Mouse (Mus musculus) fat pad, adult 2 months (tissue): Measurements from ENCODE around the gene Cops3.
"Not testable (repeated sequence)": the region's sequence is repeated elsewhere in the genome, so short reads cannot be mapped to it uniquely, and the experiment has no call there.

Experiments used
- DNase-seq: peaks from one replicate; pipeline ENCODE4 v3.0.0-alpha.2; 2011; ENCODE audit warnings: low read depth, low spot score; ENCODE audit errors: extremely low read depth

Gene Cops3

DNA sequence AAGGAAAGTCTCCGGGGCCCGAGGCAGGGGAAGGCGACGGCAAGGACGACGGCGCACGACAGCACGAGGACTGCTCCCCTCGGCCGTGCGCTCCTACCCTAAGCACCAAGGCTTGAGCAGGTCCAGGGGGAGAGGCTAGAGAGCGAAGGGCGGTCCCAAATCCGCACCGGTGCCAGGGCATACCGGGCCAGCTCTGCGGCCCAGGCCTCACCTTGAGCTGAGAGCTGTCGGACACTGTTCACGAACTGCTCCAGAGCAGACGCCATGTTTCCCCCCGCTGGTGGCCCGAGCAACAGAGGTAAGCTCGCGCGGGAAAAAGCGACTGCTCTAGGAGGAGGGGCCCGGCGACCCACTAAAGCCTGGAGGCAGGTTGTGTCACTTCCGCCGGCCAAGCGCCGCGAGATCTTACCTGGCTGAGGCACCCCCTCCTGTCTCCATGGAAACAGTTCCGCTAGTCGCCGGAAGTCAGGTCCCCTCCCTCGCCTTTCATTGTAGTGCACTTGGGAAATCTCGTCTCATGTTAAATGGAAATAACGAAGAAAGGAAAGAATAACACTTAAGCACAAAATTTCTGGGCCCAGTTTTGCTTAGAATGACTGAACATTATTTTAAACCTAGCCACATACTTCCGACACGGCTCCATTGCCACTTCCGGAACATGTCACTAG is at the start of gene Cops3:
Gene Cops3 (minus strand): TSS at position 380 of the 668 bp plus-strand sequence.
- DNase-seq: peak; percentile 61

DNA sequence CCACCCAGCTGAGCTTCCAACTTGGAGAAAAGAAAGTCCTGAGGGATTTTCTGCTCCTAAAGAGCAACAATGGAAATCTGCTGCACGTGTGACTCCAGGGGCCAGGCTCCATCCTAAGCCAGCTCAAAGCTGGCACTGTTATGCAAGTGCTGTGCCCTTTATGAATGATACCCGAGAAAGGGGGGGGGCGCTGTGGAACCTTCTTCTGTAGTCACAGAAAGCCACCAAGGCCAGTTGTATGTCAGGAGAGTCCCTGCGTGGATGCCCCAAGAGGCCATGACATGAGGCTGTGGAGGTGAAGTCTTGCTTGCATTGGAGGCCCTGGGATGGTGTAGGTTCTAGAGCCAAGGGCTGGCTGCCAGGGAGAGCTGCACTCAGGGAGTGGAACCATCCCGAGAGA is 48.5 kb upstream of the Cops3 start:
- DNase-seq: no peak

DNA sequence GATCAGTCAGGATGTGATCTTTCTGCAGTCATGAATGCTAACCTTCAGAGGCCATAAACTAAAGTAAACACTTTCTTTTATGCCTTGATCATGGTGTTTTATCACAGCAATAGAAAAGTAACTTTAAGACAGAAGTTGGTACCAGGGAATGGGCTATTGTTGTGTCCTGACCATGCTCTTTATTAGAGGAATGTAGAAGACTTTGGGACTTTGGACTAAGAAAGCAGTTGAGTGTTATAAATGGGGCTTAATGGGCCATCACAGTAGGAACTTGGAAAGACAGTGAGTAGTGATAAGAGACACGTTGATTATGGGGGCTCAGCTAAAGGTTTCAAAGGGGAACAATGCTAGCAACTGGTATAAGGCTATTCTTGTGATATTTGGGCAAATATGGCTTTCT is 47.3 kb upstream of the Cops3 start:
- DNase-seq: no peak

DNA sequence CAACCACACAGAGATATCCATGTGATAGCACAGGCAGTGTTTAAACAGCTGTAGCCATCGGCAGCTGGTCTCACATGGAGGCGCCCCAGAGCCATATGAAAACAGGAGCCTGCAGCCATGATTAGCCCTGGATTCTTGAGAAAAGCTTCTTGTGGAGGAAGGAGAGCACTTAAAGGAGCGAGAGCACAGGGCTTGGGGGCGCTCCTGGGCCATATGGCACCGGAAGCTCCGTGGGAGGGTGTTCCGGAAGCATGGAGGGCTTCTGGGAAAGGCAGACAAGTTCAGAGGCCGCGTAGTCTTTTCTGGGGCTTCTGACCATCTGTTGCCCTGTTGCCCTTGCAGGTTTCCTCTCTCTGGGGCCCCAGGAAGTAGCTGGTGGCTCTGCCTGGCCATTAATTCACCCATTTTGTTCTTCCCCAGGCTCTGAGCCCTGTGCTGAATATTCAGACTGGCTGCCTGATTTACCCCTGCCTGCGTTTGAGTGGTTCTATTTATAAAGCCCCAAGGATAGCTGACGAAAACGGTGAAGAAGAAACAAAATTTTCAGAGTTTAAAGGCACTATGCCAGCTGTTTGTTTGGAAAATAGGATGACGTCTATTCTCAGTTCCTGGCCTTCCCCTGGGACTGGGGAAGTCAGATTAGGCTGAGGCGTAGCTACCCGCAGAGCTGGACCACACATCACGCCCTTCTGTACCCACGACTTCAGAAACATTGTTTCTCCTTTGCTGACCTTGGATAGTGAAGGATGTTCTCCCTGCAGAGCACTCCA is 45.8 kb upstream of the Cops3 start:
- no peak for DNase-seq

DNA sequence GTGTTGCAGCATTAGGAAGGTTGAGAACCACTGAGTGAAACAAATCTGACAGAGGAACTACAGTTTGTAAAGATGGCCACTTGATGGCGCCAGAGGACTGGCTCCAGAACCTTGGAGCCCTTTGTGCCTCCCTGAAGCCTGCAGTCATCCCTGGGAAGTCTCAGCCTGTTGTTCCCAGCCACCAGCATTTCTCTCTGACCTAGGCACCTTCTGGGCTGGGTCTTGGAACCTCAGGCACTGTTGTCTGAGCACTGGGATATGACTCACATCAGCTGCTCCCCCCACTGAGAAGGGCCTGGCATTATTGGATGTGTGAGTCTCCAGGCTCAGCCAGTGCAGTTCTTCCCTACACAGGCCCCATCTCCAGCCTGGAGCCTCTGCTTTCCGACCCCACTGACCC is 40.4 kb upstream of the Cops3 start:
- no peak for DNase-seq

DNA sequence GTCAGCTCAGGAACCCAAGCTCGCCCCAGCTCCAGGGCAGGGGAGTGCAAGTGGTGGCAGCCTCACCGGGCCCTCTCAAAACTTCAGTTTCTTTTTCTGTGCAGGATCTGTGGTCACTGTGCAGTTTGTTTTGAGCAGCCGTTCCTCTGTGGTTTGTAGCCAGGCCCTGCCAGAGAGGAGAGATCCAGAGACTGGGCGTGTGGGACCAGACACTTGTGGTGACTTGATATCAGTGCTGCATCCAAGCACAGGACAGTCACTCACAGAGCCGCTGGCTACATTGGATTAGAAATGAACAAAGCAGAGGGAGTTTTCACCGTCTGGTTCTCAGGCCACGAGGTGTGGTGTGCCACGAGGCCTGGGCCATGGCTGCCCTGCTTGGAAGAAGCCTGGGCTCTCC is 32.5 kb upstream of the Cops3 start:
- DNase-seq: no peak

DNA sequence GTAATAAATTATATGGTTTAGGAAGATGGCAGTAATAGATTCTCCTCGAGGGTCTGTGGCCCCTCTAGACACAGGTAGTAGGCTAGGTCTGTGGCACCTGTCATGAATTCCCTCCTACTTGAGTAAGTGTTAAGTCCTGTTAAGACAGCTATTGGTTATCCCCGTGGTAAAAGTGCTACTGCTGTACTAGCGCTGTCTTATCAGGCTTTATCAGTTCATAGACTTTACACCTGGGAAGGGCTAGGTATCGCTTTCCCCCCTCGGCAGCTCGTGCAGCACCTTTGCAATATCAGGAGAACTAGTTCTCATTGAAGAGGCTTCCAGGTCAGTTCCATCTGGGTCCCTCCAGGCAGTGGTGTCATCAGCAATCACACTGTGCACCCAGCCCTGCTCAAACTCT is 24.7 kb upstream of the Cops3 start:
- no peak for DNase-seq

DNA sequence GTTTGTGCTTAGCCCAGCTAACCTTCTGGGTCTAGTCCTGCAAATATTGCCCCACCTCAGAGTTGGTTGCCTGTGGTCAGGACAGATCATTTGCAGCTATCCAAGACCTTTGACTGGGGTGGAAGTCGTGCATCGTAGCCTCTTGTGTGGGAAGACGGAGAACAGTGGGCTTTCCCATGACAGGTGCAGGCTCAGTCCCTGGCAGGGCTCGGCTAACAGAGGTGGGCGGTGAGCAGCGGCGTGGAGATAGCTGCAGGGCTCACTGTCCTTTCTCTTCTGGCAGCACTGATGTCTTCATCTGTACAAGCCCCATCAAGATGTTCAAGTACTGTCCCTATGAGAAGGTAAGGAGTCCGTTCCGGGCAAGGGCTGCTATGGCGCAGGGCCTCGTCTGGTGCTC is 20.8 kb upstream of the Cops3 start:
- DNase-seq: no peak

DNA sequence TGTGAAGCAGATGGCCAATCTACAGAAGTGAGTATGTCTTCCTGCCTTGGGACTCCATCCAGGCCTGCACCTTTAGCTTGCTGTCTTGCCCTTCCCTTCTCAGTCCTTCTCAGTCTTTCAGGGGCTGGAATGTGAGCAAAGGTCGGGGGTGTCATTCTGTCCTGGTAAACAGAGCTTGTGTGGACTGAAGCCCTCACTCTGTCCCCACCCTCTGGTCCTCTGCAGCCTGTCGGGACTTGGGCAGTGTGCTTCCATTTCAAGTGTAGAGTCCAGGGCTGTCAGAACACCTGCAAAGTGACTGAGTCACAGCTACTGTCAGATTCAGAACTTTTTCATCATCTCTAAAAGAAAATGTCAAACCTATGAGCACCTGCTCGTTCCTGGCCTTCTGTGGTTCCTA is 13.2 kb upstream of the Cops3 start:
- no peak for DNase-seq

DNA sequence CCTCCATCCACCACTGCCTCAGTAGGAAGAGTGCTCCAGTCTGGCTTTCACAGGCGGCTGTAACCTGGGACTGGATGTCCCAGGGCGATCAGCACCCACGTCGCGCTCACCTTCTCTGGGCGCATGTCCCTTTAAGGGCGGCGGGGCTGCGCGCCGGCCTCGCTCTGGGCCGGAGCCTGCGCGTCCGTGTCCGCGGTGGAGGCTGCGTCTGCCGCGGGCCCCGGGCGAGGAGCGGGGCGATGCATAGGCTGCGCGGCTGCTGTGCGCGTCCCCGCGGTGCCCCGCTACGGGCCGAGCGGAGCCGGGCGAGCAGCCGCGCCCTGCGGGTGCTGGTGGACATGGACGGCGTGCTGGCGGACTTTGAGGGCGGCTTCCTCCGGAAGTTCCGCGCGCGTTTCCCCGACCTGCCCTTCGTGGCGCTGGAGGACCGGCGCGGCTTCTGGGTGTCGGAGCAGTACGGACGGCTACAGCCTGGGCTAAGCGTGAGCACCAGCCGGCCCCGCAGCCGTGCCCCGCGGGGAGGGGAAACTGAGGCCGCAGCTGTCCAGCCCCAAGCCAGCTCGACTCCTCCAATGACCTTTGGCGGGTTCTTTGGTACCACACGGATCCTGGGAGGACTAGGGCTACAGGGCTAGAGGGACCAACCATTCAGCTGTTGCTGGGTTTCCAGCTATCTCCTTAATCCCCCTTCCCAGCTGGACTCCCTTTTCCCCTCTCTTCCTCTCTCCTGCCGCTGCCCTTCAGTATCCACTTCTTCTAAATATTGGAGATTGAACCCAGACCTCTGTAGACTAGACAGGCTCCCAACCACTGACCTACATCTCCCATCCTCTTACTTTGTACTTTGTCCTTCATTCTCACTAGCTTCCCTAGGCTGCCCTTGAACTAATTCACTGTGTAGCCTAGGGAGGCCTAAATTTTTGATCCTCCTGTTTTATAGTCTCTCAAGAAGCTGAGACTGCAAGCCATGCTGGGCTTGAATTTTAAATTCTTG is 8.6 kb upstream of the Cops3 start:
- no peak for DNase-seq

DNA sequence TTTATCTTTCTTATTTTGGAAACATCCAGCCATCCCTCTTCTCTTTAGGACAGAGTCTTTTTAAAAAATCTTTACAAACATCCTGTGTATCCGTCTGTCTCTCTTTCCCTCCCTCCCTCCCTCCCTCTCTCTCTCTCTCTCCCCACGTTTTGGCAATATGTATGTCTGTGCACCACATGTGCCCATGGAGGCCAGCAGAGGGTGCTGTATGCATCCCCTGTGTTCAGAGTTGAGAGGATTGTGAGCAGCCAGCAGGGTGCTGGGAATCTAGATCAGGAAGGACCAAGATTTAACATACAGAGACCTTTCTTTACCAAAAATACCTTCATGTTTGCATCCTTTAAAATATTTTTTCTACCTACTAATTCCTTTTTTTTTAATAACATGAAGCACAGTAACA is 7.5 kb upstream of the Cops3 start:
- no peak for DNase-seq

DNA sequence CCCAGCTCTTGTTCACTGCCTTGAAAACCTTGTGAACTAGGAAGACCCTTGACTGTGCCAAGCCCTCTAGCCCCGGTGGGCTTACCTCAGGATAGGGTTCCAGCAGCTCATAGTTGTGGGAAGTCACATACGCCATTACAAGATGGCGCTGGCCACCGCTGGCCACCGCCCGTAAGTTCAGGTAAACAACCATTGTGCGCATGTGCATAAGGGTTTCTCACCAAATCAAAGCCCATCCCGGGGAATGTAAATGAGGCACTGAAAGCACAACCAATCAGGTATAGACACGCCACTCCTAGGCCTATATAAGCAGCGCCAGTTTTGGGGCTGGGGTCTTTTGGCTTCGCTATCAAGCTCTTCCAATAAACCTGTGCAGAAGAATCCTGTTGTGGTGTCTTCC is 6.7 kb upstream of the Cops3 start:
- DNase-seq: no peak

DNA sequence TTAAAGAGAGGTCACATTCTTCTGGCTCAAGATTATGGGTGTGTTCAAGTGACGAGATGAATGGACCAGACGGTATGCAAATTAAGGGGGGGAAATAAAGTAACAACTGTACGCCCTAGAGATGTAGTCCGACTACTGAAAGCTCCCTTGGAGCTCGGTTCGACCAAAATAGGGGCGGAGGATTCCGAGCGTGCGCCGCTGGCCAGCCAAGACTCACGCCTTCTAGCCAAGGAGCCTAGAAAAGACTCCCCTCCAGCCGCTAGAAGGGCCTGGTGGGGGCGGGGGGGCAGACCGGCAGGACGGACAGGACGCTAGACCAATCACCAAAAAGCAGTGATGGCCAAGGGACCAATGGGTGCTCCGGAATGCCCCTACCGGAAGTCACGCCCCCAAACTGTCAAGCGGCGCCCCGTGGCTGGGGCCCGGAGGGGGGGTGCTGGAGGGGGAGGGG is 605 bp downstream of the Cops3 start, which contains the start of gene Nt5m:
Gene Nt5m (plus strand): TSS at position 440 of the 451 bp plus-strand sequence.
- DNase-seq: no peak

DNA sequence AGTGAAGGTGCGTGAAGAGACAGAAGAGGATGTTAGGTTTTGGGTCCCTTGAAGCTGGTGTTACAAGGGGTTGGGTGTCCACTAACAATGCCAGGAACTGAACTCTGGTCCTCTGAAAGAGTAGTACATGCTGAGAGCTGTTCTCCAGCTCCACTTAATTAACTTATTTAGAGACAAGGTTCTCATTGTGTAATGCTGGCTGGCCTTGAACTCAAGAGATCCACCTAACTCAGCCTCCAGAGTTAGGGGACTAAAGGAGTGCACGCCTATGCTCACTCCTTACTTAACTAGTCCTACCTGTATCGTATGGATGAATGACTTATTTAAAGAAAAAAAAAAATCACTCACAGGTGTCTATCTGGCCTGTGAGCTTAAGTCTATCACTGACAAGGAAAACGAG is 1.2 kb downstream of the Cops3 start:
- no peak for DNase-seq

DNA sequence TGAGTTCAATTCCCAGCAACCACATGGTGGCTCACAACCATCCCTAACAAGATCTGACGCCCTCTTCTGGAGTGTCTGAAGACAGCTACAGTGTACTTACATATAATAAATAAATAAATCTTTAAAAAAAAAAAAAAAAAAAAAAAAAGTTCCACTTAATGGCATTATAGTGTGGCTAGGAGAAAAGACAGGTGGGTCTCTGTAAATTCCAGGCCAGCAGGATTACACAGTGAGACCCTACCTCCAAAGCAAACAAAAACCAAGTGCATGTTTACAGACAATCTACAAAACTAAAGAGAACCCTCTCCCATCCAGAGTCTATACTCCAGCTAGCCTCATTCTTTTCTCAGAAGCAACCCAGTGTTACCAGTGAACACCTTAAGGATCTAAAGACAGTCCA is 1.8 kb downstream of the Cops3 start:
- not testable (repeated sequence) for DNase-seq

DNA sequence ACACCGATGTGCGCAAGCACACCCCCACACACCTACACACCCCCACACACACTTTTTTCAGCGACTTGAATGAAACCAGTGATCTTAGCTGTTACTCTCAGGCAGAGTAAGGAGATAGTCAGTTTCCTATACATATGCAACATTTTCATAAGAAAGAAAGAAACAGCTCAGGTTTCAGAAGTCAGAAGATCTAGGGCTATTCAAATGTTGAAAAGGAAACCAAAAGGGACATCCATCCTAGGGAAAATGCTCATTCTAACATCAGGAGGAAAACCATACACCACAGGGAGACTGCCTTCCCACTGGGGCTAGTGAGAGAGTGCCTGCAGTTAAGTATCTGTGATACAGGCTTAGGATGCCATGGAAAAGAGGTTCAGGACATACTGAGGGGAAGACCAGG is 18.0 kb downstream of the Cops3 start:
- no peak for DNase-seq

DNA sequence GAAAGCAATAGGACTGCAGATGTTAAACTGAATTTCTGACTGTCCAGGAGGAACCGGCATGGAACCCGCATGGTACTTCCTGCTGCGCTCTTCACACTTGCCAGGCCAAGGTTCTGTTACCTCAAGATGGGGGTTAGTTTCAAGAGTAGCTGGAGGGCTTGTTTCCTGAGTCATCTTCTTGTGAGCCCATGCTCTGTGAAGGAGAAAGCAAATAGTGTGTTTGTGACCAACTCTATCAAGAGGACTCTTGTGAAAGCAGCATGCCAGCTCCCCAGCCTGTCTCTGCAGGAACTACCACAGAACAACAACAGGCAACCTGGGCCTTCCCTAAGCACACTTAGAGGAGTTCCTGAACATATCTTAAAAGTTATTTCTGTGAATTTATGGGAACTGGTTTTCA is 21.7 kb downstream of the Cops3 start:
- DNase-seq: no peak

DNA sequence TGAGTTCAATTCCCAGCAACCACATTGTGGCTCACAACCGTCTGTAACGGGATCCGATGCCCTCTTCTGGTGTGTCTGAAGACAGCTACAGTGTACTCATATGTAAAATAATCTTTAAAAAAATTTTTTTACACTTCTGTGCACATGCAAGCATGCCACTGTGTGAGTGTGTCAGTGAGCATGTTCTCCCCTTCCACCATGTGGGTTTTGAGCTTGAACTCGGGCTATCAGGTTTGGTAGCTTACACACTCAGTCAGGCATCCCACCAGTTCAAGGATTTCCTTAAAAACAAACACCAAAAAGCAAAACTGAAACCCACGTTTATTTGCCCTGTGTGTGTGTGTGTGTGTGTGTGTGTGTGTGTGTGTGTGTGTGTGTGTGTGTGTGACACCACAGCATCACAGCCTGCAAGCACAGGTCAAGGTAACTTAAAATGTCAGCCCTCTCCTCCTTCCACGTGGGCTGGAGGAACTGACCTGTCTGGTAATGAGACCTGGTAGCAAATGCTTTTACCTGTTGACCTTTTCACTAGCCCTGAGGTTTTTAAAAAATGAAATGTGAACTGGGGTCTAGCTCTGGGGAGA is 24.1 kb downstream of the Cops3 start:
- no peak for DNase-seq

DNA sequence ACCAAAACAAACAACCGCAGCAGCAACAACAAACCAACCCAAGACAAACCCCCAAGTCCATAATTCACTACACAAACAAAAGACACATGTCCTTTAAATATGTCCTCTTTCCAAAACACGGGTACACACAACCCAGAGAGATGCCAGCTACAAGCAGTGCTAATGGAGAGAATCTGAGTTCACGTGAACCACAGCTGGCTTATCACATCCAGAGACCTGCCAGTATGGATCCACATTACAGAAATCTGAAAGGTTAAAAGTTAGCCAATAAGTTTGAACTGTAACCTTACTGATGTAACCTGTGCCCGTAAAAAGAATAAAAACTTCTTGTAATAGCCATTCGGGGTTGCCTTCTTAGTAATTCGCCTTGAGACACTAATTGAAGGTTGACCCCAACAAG is 24.7 kb downstream of the Cops3 start:
- no peak for DNase-seq

DNA sequence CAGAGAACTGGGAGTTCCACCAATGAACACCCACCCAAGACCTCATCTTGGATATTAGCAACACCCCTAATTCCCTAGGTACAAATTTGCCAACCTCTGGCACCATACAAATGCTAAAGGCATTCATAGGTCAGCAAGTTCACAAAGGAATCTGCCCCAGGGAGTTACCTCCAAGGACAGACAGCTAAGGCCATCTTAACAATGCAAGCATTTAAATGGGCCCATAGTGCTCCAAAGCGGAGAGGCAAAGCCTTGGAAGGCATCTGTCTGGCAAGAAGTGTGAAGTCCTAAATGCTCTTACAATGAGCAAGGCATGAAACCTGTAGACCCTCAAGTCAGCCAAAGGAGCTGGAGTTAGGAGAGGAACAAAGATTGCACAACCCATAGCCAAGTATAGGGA is 25.3 kb downstream of the Cops3 start:
- no peak for DNase-seq

DNA sequence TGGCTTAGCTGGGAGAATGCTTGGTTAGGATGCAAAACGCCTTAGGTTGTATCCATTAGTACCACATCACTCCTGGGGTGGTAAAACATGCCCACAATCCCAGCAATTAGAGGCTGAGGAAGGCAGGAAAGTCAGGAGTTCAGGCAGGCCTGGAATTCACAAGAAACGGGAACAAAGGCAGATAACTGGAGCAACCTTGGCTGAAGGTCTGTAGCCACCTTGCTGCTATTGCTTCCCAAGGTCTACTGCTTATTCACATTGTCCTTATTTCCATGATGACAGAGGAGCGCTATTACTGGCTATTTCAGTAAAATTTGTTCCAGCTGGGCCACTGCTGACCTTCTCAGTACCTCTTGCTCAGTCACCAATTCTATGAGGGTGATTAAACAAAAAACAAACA is 26.4 kb downstream of the Cops3 start:
- DNase-seq: no peak
